In the genomic region with DNA sequence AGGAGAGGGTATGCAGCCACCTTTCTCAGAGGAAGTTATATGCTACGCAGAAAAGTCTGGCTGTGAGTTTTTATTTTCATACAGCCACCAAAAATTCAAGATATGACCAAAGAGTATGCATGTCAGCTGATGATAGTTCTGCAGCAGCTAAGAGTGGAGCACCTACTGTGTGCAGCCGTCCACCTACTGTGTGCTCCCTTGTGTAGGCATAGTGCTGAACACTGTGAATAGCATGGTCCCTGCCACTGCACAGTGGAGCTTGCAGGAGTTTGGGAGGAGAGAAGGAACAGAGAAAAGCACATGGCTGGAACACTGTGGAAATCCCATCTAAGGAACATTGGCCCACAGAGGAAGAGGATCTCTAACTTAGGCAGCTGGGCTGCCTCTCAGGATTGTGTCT, we compare ENCODE assay signal across 20 mouse cellular contexts. TPM values are rescaled to one million over a fixed set of nuclear protein-coding genes. Genes with fewer than 3 reads are reported as not detected.
"Had no signal": no experiment of that assay in that cellular context is flagged by ENCODE, and none has a peak within 500 bp of the region (broad histone marks: within the 10 kb centered on the region; RNA-seq: fewer than 3 reads in every experiment).

No protein-coding gene starts in this region.

- H3K4me2 ChIP-seq: lung, embryonic 15.5 days; midbrain, embryonic 12.5 days; neural tube, embryonic 13.5 days; neural tube, embryonic 15.5 days had no signal

- H3K9ac ChIP-seq: liver, embryonic 14.5 days; lung, embryonic 15.5 days; midbrain, embryonic 12.5 days; neural tube, embryonic 13.5 days; neural tube, embryonic 15.5 days had no signal

- H3K4me1 ChIP-seq: lung, embryonic 15.5 days; midbrain, embryonic 10.5 days; midbrain, embryonic 12.5 days; neural tube, embryonic 13.5 days; neural tube, embryonic 15.5 days had no signal

- H3K36me3 ChIP-seq: lung, embryonic 15.5 days; midbrain, embryonic 10.5 days; midbrain, embryonic 12.5 days; neural tube, embryonic 13.5 days; neural tube, embryonic 15.5 days had no signal

- DNase-seq: lung, adult 2 months; lung, postnatal 4 days; midbrain, embryonic 14.5 days; retina, postnatal 1 day; right cerebral cortex, adult 18-20 months; right cerebral cortex, postnatal 25 days; right cerebral cortex, postnatal 4 days; spleen, adult 18-20 months; thymus, adult 18-20 months; thymus, postnatal 14 days; thymus, postnatal 36 days had no signal

- H3K4me3 ChIP-seq: lung, embryonic 15.5 days; midbrain, embryonic 10.5 days; midbrain, embryonic 12.5 days; myocyte; neural tube, embryonic 13.5 days; neural tube, embryonic 15.5 days had no signal

- H3K27ac ChIP-seq: liver, embryonic 14.5 days; lung, embryonic 15.5 days; midbrain, embryonic 10.5 days; midbrain, embryonic 12.5 days; neural tube, embryonic 13.5 days; neural tube, embryonic 15.5 days had no signal

- H3K9me3 ChIP-seq: lung, embryonic 15.5 days; midbrain, embryonic 10.5 days; midbrain, embryonic 12.5 days; neural tube, embryonic 13.5 days; neural tube, embryonic 15.5 days had no signal

RNA-seq across cellular contexts. Expression of a gene that starts 6.4 kb away (rescaled TPM):
- total RNA-seq: megakaryocyte, adult 5-6 weeks; megakaryocyte-erythroid progenitor cell, adult 5-6 weeks had no signal
